ENCODE assay signal across 8 mouse cellular contexts in genomic region chr1:180256138-180256674, GRCm38 (mm10). TPM values are rescaled to one million over a fixed set of nuclear protein-coding genes. Genes with fewer than 3 reads are reported as not detected.
DNase-seq lines count a peak whose midpoint lies in the region; ATAC-seq lines count a peak whose summit lies in the region.

No protein-coding gene starts in this region.

- H3K4me3 ChIP-seq in hindbrain, embryonic 13.5 days = peak overlapping the region; percentile 89

- DNase-seq in Muller cell, postnatal 12 days (ENCODE audit: inconsistent ontology term) = peak; percentile 98
- DNase-seq in cerebellum, adult 9-11 months = peak; percentile 96
- peak; percentile 86 to 95 for DNase-seq in frontal cortex, postnatal 10 days (ENCODE audit: low spot score in 2 of 2)
- peak; percentile 94 for DNase-seq in layer of hippocampus, postnatal 25 days (ENCODE audit: extremely low spot score in 1 of 2, low spot score in 1 of 2)
- DNase-seq in lung, postnatal 25 days (ENCODE audit: low spot score) = peak; percentile 96
- DNase-seq in retina, embryonic 14.5 days (ENCODE audit: low spot score) = peak; percentile 97
- peak; percentile 100 for DNase-seq in thymus, postnatal 4 days

- WGBS in hindbrain, embryonic 13.5 days = under 1% methylated on average over 39 of the region's 39 CpGs

- no peaks in the 10 kb centered on the region for H3K9me3 ChIP-seq in hindbrain, embryonic 13.5 days

- peak overlapping the region; percentile 97 for H3K4me2 ChIP-seq in hindbrain, embryonic 13.5 days

- peak overlapping the region; percentile 92 for H3K9ac ChIP-seq in hindbrain, embryonic 13.5 days

- no peaks in the 10 kb centered on the region for H3K36me3 ChIP-seq in hindbrain, embryonic 13.5 days

- peaks cover 22% of the 10 kb centered on the region for H3K4me1 ChIP-seq in hindbrain, embryonic 13.5 days (replicated peaks)

- H3K27ac ChIP-seq in hindbrain, embryonic 13.5 days = peak overlapping the region; percentile 80

- H3K27me3 ChIP-seq in hindbrain, embryonic 13.5 days = peaks cover 12% of the 10 kb centered on the region

- peak; percentile 92 for ATAC-seq in hindbrain, embryonic 13.5 days (ENCODE audit: low FRiP score)

RNA-seq across cellular contexts. Expression of gene Psen2, which starts 7.0 kb away (rescaled TPM):
- polyA plus RNA-seq in hindbrain, embryonic 13.5 days (2015; fragmentation: Nextera tagmentation; extraction: Ambion mirVana) = 11.5 and 12.3 TPM in 2 replicates
- 10 to 100 TPM; 19.5 to 25.4 TPM for total RNA-seq in layer of hippocampus, postnatal 25 days (2021)

RNA-seq across cellular contexts. Expression of gene Coq8a, which starts 56.8 kb away (rescaled TPM):
- polyA plus RNA-seq in hindbrain, embryonic 13.5 days (2015; fragmentation: Nextera tagmentation; extraction: Ambion mirVana) = 2.4 and 2.9 TPM in 2 replicates
- 10 to 100 TPM; 63.2 to 71.5 TPM for total RNA-seq in layer of hippocampus, postnatal 25 days (2021)

Comparison
In these comparisons a context has a peak if more than half of its experiments do, and no peak if none do; other contexts are left out.
1. Peak in every context shown above with its lines: DNase-seq, ATAC-seq, H3K4me3 ChIP-seq and H3K27ac ChIP-seq.